Mouse (Mus musculus) bone marrow, adult 2 months (tissue): ENCODE measurements around the gene Lrrc8e. TPM values are rescaled to one million over a fixed set of nuclear protein-coding genes. Genes with fewer than 3 reads are reported as not detected.

Experiments
- H3K27ac ChIP-seq: fragments of 200-500 bp; 2 replicates; pipeline ENCODE4 v1.5.1; 2012; ENCODE audit warnings: low read depth, mild to moderate bottlenecking, control low read depth, inconsistent platforms, low read length; ENCODE audit not compliant: control insufficient read depth, poor library complexity, insufficient read depth
- H3K4me1 ChIP-seq: fragments of 200-500 bp; 2 replicates; pipeline ENCODE4 v1.6.1; 2011; ENCODE audit warnings: low read length; ENCODE audit not compliant: control insufficient read depth, insufficient read depth
- H3K4me3 ChIP-seq: fragments of 200-500 bp; replicated peaks from 2 replicates; pipeline ENCODE3; 2011; ENCODE audit warnings: mild to moderate bottlenecking, low read depth, low read length, control low read depth; ENCODE audit not compliant: control insufficient read depth
- CTCF ChIP-seq: fragments of 200-500 bp; IDR thresholded peaks from 2 replicates; pipeline ENCODE4 v1.5.1; 2011; ENCODE audit warnings: low read length, control low read depth; ENCODE audit not compliant: control insufficient read depth, insufficient read depth
- POLR2A ChIP-seq: fragments of 200-500 bp; IDR thresholded peaks from 2 replicates; pipeline ENCODE4 v1.6.1; 2011; ENCODE audit warnings: low read depth, mild to moderate bottlenecking, control low read depth, low read length, borderline replicate concordance; ENCODE audit not compliant: control insufficient read depth
- WGBS: fragments of 180-500 bp; shearing (Covaris S2); methylation state at CpG from one replicate; pipeline ENCODE4 v1.1.7; 2018; 5-methylcytosine and 5-hydroxymethylcytosine counted together
- polyA plus RNA-seq: library from polyadenylated mRNA; stranded (reverse); fragments of >200 nt; gene quantifications from 2 replicates; pipeline ENCODE4 v1.2.4, GENCODE M21; 2011; ENCODE audit warnings: low replicate concordance; ENCODE audit not compliant: missing spikeins, insufficient read depth, insufficient read length

The Lrrc8e gene
- polyA plus RNA-seq, 1 experiment, result not detected

DNA sequence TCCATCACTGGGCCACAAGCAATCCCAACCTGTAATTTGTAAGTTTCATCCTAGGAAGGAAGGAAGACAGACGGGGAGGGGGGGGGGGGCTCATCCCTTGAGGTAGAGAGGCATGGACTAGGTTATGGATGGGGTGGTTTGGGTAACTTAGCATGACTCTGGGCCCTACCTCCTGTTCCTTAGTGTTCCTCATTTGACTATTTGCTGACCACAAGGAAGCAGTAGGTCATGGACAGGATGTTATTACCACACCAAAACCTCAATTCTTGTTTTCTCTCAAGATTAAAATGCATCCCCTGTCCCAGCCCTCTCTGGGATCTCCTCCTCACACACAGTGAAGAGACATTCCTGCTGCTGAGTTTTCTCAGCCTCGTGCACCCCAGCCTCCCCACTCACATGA lies 25.3 kb upstream of the Lrrc8e start:
- peaks cover 1% of the 10 kb centered on the region; the same call in 1 of the 2 replicates for H3K4me1 ChIP-seq
- TF ChIP-seq CTCF, result no peak
- TF ChIP-seq POLR2A, result no peak
- WGBS, result 24% methylated on average over 2 of the region's 2 CpGs

GRCm38 (mm10) chr8:4205246-4206123 lies 21.1 kb upstream of the Lrrc8e start:
- TF ChIP-seq CTCF, result no peak
- TF ChIP-seq POLR2A, result no peak
- Histone ChIP-seq H3K4me1 (peaks cover 1% of the 10 kb centered on the region; the same call in 1 of the 2 replicates), H3K27ac (no peak overlapping the region), H3K4me3 (no peak overlapping the region)
- WGBS, result 83% methylated on average over 38 of the region's 38 CpGs

More for the DNA sequence above, 25.3 kb upstream of the Lrrc8e start:
- Histone ChIP-seq H3K27ac (0 out of 2 replicates have a peak overlapping the region, but pooled peaks have one; percentile 2), H3K4me3 (no peak overlapping the region)

- no peak overlapping the region for H3K4me3 ChIP-seq
- peaks cover 1% of the 10 kb centered on the region; the same call in 1 of the 2 replicates for H3K4me1 ChIP-seq
- H3K27ac ChIP-seq, result no peak overlapping the region
- 81% methylated on average over 44 of the region's 44 CpGs for WGBS
- TF ChIP-seq CTCF, result no peak
- TF ChIP-seq POLR2A, result no peak
These were observed 20.2 kb upstream of the Lrrc8e start for GRCm38 (mm10) chr8:4206182-4207015.

DNA sequence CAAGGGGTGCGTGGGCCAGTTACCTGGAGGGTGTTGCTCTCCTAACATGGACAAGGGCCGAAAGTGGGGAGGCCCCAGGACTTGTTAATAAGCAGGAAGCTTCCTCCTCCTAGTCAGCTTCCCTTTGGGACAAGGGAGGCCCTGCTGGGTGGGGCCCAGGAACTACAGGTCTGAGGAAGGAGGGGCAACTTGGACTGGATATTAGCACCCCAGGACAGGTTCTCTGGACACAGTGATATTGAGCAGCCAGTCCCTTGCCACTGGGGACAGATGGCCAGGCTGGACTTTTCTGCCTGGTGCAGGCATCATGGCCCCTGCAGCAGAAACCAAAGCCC lies 19.6 kb upstream of the Lrrc8e start:
- H3K4me1 ChIP-seq, result no peaks in the 10 kb centered on the region; the same call in 1 of the 2 replicates
- no peak overlapping the region for H3K27ac ChIP-seq
- no peak overlapping the region for H3K4me3 ChIP-seq
- WGBS, result 87% methylated on average over 2 of the region's 2 CpGs
- TF ChIP-seq POLR2A (no peak), CTCF (no peak)

DNA sequence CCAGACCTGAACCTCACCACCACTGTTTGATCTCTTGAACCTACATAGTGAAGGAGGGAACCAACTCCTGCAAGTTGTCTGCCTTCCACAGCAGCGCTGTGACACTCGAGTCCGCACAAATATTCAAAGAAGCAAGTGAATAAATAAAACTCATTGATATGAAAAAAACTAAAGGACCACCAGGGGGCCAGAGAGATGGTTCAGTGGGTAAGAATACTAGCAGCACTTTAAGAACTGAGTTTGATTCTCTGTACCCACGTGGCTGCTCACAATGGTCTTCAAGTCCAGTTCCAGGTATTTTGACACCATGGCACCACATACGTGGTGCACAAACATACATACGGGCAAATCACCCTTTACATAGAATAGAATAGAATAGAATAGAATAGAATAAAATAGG lies 15.5 kb upstream of the Lrrc8e start:
- Histone ChIP-seq H3K4me1 (peaks cover 3% of the 10 kb centered on the region; the same call in 1 of the 2 replicates), H3K27ac (no peak overlapping the region), H3K4me3 (no peak overlapping the region)
- TF ChIP-seq CTCF, result no peak
- TF ChIP-seq POLR2A, result no peak
- 73% methylated on average over 6 of the region's 6 CpGs for WGBS

DNA sequence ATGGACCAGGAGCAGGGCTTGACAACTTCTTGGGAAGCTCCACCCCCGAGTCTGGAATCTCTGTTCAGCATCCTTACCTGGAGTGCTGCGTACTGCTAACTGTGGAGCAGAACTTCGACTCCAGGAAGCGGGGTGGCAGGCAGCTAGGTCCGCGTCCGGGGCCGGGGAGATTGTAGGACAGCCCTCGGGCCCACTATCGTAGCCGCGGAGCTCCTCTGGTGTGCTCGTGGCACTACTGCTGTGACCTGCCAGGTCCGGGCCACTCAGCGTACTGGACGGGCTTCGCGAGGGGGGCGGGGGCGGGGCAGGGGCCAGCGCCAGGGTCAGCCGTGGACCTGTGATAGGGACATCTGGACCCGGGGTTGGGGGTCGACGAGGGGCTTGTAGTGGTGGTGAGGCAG lies 13.8 kb upstream of the Lrrc8e start:
- WGBS, result under 1% methylated on average over 25 of the region's 25 CpGs
- Histone ChIP-seq H3K27ac (no peak overlapping the region), H3K4me1 (peaks cover 3% of the 10 kb centered on the region), H3K4me3 (no peak overlapping the region)
- TF ChIP-seq POLR2A (no peak), CTCF (no peak)

DNA sequence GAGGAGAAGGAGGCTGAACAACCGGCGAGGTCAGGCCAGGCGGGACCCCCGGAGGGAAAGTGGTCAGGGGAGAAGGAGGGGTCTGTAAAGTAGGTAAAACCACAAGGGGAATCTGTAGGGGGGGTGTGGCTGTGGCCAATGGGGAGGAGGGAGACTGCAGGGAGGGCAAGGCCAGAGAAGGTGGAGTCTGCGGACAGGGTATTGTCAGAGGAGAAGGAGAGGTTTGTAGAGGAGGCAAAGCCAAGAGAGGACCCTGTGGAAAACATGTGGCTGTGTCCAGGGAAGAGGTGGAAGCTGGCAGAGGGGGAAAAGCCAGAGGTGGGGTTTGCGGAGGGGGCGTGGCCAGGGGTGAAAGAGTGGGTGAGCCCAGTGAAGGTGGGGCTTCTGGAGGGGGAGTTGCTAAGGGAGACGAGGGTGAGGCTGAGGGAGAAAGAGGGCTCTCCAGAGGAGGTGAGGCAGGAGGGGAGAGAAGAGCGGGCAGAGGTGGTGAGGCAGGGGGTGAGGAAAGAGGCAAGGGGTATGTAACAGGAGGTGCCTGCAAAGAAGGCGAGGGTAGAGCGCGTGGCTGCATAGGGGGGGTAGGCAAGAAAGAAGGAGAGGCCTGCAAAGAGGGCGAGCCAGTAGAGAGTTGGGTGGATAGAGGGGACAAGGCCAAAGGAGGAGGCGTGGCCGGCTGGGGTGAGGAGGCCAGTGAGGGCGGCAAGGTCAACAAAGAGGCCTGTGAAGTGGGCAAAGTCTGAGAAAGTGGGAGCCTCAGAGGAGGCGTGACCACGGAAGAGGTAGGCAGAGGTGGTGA lies 13.2 kb upstream of the Lrrc8e start:
- H3K4me1 ChIP-seq, result peaks cover 3% of the 10 kb centered on the region
- no peak for TF ChIP-seq CTCF
- H3K4me3 ChIP-seq, result peak overlapping the region; percentile 27
- under 1% methylated on average over 18 of the region's 18 CpGs for WGBS
- H3K27ac ChIP-seq, result no peak overlapping the region
